Mouse (Mus musculus): ENCODE measurements around the gene Dnttip2. TPM values are rescaled to one million over a fixed set of nuclear protein-coding genes. Genes with fewer than 3 reads are reported as not detected.
A peak's percentile ranks its signal among the peaks of the same experiment; 100 is the strongest.

Dnttip2 gene
- polyA plus RNA-seq, 1 experiment from 2014 or later, result 93.6 TPM

DNA sequence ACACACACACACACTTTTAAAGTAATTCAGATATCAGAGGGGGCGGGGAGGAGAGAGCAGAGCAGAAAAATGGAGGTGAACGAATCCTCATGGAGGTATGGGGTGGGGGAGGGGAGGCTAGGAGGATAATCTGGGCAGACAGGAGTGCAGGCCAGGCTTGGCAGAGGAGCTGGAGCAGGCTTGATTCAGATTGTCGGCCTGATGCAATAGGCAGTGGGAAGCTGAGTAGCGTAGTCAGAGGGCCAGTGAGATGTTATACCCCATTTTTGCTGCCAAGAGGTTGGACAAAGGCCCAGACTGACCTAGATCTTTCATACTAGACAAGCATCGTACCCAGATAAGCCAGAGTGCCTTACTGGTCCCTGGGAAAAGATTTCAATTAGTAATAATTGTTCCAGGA lies 22.8 kb downstream of the Dnttip2 start:
- POLR2A ChIA-PET, result interaction anchor here (0.6 to 1.0 kb wide), 3 partner anchors 54 to 252 kb away, joined by 3 read pairs; no protein-coding TSS in a partner anchor
- ATAC-seq, result no peak
- in situ Hi-C loops (cut with MboI; ENCODE audit: low pct_unique_long_range_greater_than_20kb), result no loop called here
- TF ChIP-seq CTCF (IDR thresholded peaks at IDR 0.05), result no peak
- CTCF ChIA-PET, result interaction anchor here (1.1 to 1.9 kb wide), 4 partner anchors 24 to 182 kb away, joined by 3 to 7 read pairs (median 5); no protein-coding TSS in a partner anchor
- no peaks in the 10 kb centered on the region for H3K27me3 ChIP-seq
- DNase-seq (ENCODE audit: low read depth, low spot score), result no peak

DNA sequence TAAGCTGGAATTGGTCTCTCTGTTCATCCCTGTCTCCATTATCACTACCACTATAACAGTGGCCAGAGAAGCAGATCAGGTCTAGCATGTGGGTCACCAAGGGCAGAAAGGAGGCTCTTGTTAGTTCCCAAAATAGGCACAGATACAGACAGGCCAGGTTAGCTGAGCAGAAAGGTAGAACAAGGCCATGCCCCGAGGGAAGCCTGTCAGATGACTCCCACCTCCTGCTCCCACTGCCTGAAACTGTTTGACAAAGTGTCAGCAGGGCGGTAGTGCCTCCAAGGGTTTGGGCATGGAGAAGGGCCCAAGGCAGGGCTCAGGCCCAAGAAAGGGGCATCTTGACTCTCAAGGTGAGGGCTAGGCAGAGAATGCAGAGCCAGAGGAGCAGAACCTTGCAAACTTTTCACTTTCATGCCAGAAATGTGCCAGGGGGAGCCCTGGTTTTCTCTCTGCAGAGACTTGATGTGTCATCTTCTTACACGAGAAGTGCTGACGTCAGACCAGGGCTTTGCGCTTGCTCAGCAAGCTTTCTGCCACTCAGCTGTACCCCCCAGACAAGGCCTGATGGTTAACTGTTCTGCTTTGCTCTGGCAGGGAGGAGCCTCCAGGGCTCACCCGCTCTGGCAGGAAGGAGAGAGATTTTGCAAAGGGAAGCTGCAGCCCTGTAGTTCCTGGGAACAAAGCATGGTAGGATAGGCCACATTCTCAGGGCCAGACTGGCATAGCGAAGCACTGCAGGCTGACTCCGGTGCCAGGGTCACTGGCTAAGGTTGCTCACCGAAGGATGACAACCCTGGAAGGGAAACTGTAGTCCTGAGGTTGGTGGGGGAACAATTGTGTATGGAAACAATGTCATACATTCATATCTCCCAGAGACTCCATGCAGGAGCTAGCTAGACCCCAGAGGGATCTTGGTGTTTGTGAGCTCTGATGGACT lies 27.1 kb downstream of the Dnttip2 start:
- no peak for DNase-seq (ENCODE audit: low read depth, low spot score)
- in situ Hi-C loops (cut with MboI; ENCODE audit: low pct_unique_long_range_greater_than_20kb), result loop anchor here (10.0 to 25.0 kb wide), 2 partner anchors 484 to 611 kb away; partner anchors contain the start of genes 1810037I17Rik and Gm10959
- ATAC-seq, result peak; percentile 73
- H3K27me3 ChIP-seq, result no peaks in the 10 kb centered on the region
- POLR2A ChIA-PET, result no interaction called here
- no peak for TF ChIP-seq CTCF (IDR thresholded peaks at IDR 0.05)
- CTCF ChIA-PET, result interaction anchor here (0.8 kb wide), 1 partner anchor 10 kb away, joined by 3 read pairs; no protein-coding TSS in a partner anchor

DNA sequence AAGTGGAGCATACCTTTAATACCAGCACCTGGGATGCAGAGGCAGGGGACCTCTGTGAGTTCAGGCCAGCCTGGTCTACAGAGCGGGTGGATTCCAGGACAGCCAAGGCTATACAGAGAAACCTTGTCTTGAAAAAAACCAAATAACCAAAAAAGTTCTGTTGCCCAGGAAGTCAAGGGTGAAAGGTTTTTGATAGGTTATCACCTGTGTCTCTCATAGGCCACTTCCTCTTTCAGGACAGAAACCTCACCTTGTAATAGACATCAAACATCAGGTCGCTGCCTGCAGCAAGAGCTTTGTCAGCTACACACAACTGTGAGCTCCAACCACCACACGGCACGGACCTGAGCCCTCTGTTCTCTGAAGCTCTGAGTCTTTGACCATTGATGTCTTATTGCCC lies 30.4 kb downstream of the Dnttip2 start:
- ChIA-PET POLR2A (no interaction called here), CTCF (interaction anchor here (1.2 to 2.0 kb wide), 3 partner anchors 8 to 162 kb away, joined by 3 to 5 read pairs (median 5); no protein-coding TSS in a partner anchor)
- no peak for ATAC-seq
- DNase-seq (ENCODE audit: low read depth, low spot score), result no peak
- no peaks in the 10 kb centered on the region for H3K27me3 ChIP-seq
- in situ Hi-C loops (cut with MboI; ENCODE audit: low pct_unique_long_range_greater_than_20kb), result loop anchor here (10.0 to 25.0 kb wide), 2 partner anchors 480 to 608 kb away; partner anchors contain the start of genes 1810037I17Rik and Gm10959
- no peak for TF ChIP-seq CTCF (IDR thresholded peaks at IDR 0.05)

DNA sequence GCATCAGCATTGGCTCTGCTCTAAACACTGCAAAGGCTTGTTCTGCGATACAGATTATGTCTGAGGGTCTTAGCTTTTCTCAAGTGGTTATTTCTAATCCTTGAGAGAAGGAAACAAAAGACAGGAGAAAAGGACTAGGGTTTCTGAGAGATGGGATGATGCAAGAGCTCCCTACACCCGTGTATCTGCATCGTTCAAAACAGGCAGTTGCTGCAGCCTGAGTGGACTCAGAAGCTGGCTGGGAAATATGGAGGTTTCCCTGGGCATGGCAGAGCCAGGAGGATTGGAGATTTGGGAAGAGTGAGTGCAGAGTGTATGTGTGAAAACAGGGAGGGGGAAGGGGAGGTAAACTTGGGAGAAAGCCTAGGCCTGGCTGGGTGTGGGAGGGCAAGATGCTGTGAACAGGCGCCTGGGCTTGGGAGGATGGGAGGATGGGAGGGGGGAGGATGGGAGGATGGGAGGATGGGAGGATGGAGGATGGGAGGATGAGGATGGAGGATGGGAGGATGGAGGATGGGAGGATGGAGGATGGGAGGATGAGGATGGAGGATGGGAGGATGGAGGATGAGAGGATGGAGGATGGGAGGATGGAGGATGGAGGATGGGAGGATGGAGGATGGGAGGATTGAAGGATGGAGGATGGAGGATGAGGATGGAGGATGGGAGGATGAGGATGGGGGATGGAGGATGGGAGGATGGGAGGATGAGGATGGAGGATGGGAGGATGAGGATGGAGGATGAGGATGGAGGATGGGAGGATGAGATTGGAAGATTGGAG lies 33.9 kb downstream of the Dnttip2 start:
- ATAC-seq (no peak), DNase-seq (ENCODE audit: low read depth, low spot score) (no peak)
- TF ChIP-seq CTCF (IDR thresholded peaks at IDR 0.05), result no peak
- POLR2A ChIA-PET, result no interaction called here
- no peaks in the 10 kb centered on the region for H3K27me3 ChIP-seq
- in situ Hi-C loops (cut with MboI; ENCODE audit: low pct_unique_long_range_greater_than_20kb), result loop anchor here (10.0 to 25.0 kb wide), 2 partner anchors 477 to 604 kb away; partner anchors contain the start of genes 1810037I17Rik and Gm10959
- CTCF ChIA-PET, result interaction anchor here (1.4 kb wide), 1 partner anchor 138 kb away, joined by 4 read pairs; no protein-coding TSS in a partner anchor

DNA sequence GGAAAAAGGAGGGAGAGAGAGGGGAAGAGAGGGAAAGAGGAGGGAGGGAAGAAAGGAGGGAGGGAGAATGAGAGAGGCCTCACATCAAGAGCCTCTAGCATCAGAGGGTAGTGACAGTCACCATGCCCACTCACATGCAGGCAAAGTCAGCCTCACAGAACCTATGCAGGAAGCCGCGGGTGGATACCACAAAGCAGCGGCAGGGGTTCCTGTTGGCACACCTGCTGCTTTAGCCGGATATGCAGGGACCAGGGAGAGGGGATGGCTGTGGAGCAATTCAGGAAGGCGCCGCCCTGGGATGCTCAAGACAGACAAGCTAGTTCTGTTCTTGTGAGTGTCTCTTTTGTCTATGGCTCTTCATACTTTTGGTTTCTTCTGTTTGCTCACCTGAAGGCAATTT lies 34.8 kb downstream of the Dnttip2 start:
- H3K27me3 ChIP-seq, result no peaks in the 10 kb centered on the region
- TF ChIP-seq CTCF (IDR thresholded peaks at IDR 0.05), result no peak
- ATAC-seq, result no peak
- ChIA-PET POLR2A (no interaction called here), CTCF (interaction anchor here (0.6 to 1.8 kb wide), 3 partner anchors 13 to 158 kb away, joined by 3 to 9 read pairs (median 3); no protein-coding TSS in a partner anchor)
- no peak for DNase-seq (ENCODE audit: low read depth, low spot score)
- in situ Hi-C loops (cut with MboI; ENCODE audit: low pct_unique_long_range_greater_than_20kb), result loop anchor here (10.0 to 25.0 kb wide), 2 partner anchors 476 to 603 kb away; partner anchors contain the start of genes 1810037I17Rik and Gm10959

DNA sequence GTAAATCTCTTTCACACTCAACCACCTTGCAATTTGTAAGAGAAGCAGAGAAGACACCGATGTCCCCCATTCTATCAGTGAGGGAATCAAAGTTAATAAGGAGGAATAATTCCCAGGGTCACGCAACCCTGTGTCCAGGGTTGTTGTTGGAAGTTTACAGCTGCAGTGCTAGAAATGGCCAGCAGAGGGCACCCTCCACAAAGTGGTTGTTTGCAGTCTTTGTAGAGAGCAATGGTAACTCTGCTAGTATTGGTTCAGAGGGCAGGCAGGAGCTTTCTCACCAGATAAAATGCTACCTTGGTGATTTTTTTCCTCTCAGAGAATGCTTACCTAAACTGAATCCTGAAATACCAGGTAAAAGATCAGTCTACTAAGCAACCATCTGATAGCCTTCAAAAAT lies 37.9 kb downstream of the Dnttip2 start:
- no peak for ATAC-seq
- in situ Hi-C loops (cut with MboI; ENCODE audit: low pct_unique_long_range_greater_than_20kb), result loop anchor here (5.0 to 25.0 kb wide), 4 partner anchors 105 to 600 kb away; partner anchors contain the start of genes 1810037I17Rik and Gm10959
- DNase-seq (ENCODE audit: low read depth, low spot score), result no peak
- no peaks in the 10 kb centered on the region for H3K27me3 ChIP-seq
- POLR2A ChIA-PET, result interaction anchor here (0.8 to 1.1 kb wide), 3 partner anchors 10 to 147 kb away, joined by 3 to 6 read pairs (median 3); no protein-coding TSS in a partner anchor
- CTCF ChIA-PET, result interaction anchor here (0.6 to 5.2 kb wide), 18 partner anchors 31 to 376 kb away, joined by 3 to 58 read pairs (median 4); no protein-coding TSS in a partner anchor
- TF ChIP-seq CTCF (IDR thresholded peaks at IDR 0.05), result peak; percentile 99

DNA sequence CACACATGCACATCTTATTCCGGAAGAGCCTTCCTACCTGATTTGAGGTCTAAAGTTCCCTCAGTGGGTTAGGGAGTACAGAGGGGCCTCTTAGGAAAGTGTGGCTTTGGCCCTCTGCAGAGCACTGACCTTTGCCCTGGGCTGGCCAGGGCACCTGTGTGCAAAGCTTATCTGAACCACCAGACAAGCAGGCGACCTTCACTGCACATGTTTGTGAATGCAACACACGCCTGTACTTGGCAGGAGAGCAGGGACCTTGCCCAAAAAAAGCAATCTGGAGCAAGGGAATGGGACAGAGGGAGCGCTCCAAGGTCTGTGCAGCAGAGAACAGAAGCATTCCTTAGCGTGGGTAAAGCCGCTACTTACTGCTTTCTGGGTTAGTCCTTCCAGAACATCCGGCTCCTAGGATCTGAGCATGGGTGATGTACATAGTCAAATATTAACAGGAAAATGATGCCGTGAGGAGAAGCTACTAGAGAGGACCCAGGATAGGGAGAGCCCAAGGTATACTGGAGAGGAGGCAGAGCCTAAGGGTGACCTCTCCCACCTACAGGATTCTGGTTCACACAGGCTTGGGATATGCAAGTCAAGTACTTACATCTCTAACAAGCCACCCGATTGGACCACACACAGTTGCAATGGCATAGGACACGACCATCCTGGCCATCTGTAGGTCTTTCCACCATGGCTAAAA lies 38.9 kb downstream of the Dnttip2 start:
- in situ Hi-C loops (cut with MboI; ENCODE audit: low pct_unique_long_range_greater_than_20kb), result loop anchor here (5.0 to 25.0 kb wide), 4 partner anchors 104 to 599 kb away; partner anchors contain the start of genes 1810037I17Rik and Gm10959
- CTCF ChIA-PET, result interaction anchor here (0.9 to 5.2 kb wide), 5 partner anchors 50 to 153 kb away, joined by 3 to 58 read pairs (median 5); no protein-coding TSS in a partner anchor
- DNase-seq (ENCODE audit: low read depth, low spot score), result no peak
- ATAC-seq, result no peak
- no peak for TF ChIP-seq CTCF (IDR thresholded peaks at IDR 0.05)
- POLR2A ChIA-PET, result no interaction called here
- no peaks in the 10 kb centered on the region for H3K27me3 ChIP-seq

DNA sequence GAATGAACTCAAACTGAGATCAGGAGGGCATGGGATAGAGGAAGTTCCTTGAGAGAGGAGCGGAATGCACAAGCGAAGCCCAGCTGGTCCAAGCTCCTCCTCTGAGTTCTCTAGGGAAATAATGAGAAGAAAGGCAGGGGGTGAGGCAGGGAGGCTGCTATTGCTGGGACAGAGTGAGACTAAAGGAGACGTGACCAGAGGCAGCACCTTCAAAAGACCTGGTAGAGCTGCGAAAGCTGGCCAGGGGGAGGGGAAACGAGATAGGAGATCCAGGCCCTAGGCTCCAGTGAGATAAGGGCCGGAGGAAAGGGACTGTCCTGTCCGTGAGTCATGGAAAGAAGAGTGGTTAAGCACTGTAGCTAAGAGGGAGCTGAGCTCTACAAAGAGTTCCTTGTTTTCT lies 39.7 kb downstream of the Dnttip2 start:
- DNase-seq (ENCODE audit: low read depth, low spot score) (no peak), ATAC-seq (no peak)
- in situ Hi-C loops (cut with MboI; ENCODE audit: low pct_unique_long_range_greater_than_20kb), result loop anchor here (5.0 to 25.0 kb wide), 4 partner anchors 103 to 598 kb away; partner anchors contain the start of genes 1810037I17Rik and Gm10959
- ChIA-PET POLR2A (no interaction called here), CTCF (interaction anchor here (0.9 to 5.2 kb wide), 10 partner anchors 50 to 334 kb away, joined by 3 to 58 read pairs (median 4); no protein-coding TSS in a partner anchor)
- TF ChIP-seq CTCF (IDR thresholded peaks at IDR 0.05), result no peak
- H3K27me3 ChIP-seq, result no peaks in the 10 kb centered on the region

DNA sequence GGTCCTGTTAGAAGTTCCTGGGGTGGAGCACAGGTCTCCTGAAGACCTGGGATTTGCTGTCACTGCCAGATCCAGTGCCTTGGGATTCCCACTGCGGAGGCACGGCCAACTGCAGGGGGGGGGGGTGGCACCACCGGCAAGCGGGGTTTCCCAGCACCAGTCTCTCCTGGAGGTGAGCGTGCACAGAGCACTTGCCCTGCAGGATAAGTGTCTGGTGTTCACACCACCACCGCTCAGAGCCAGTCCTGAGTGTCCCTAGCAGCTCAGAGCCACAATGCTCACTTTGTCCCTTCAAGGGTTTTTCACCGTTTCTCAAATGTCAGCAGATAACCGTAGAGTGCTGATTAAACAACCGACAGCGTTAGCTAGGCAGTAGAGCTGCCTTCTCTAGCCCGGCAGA lies 42.4 kb downstream of the Dnttip2 start:
- in situ Hi-C loops (cut with MboI; ENCODE audit: low pct_unique_long_range_greater_than_20kb), result loop anchor here (25.0 kb wide), 1 partner anchor 596 kb away; the partner anchor contains the start of genes 1810037I17Rik and Gm10959
- TF ChIP-seq CTCF (IDR thresholded peaks at IDR 0.05), result no peak
- POLR2A ChIA-PET, result interaction anchor here (0.6 kb wide), 3 partner anchors 150 to 336 kb away, joined by 3 to 4 read pairs (median 3); no protein-coding TSS in a partner anchor
- no peak for ATAC-seq
- DNase-seq (ENCODE audit: low read depth, low spot score), result no peak
- no peaks in the 10 kb centered on the region for H3K27me3 ChIP-seq
- CTCF ChIA-PET, result interaction anchor here (0.7 to 1.8 kb wide), 10 partner anchors 20 to 149 kb away, joined by 3 to 6 read pairs (median 4); no protein-coding TSS in a partner anchor

Data from Patski (cell line).